Mouse (Mus musculus) left cerebral cortex, adult 2 months (tissue): ENCODE measurements around the gene Dnal1. TPM values are rescaled to one million over a fixed set of nuclear protein-coding genes. Genes with fewer than 3 reads are reported as not detected.

Experiments used
- DNase-seq, 2 experiments: peaks; one replicate each; pipeline ENCODE4 v3.0.0; 2021 to 2022; ENCODE audit warnings: low spot score in 2 of 2, mixed read lengths in 1 of 2; ENCODE audit errors: extremely low spot score in 1 of 2
- H3K27ac ChIP-seq: fragments of 200-600 bp; 2 replicates; pipeline ENCODE4 v1.8.1; 2022
- H3K4me3 ChIP-seq: fragments of 200-600 bp; 2 replicates; pipeline ENCODE4 v1.8.1; 2022
- CTCF ChIP-seq: fragments of 200-600 bp; IDR thresholded peaks from 2 replicates; pipeline ENCODE4 v1.8.1; 2022; ENCODE audit warnings: antibody characterized with exemption, mild to moderate bottlenecking, moderate library complexity
- intact Hi-C: fragments of 180-260 bp; cut with DNase I; formaldehyde crosslinking; loops from one replicate; pipeline ENCODE4 v1.15.1; 2025
- total RNA-seq, 2 experiments: library from RNA; stranded (reverse); gene quantifications; 2 replicates each; pipeline ENCODE4 v1.2.3; 2021

Gene Dnal1
- total RNA-seq, 2 experiments from 2014 or later: 94.4 to 103 TPM

DNA sequence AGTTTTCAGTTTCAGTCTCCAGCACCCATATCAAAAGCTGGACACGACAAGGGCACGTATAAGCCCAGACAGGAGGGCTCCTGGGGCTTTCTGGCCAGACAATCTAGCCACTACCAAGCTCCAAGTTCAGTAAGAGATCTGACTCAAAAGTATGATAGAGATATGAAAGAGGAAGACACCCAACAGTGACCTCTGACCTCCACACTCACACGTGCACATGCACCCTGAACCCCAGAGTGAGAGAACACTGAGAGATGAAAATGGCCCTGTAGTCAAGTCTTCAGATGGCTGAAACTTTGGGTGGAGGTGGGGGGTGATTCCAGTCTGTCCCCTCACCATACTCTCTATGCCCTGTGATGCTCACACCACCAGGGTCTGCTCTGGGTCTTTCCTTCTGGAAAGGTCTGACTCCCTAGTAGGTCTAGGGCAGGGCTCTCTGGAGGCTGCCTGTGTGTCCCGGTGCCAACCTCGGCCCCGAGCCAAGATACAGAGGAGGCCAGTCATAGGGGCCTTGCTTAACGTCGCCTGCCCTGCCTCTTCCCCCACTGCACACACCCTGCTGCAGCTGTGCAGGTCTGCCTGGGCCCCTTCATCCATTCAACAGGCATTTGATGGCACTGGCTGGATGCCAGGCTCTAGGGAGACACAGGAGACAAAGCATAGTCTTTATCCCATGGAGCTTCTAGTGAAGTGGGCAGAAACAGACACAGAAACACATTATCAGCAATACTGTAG, 66.7 kb downstream of the Dnal1 start:
- intact Hi-C loops: no loop called here
- no peak overlapping the region for H3K4me3 ChIP-seq
- DNase-seq: no peak
- no peak for TF ChIP-seq CTCF
- H3K27ac ChIP-seq: no peak overlapping the region

DNA sequence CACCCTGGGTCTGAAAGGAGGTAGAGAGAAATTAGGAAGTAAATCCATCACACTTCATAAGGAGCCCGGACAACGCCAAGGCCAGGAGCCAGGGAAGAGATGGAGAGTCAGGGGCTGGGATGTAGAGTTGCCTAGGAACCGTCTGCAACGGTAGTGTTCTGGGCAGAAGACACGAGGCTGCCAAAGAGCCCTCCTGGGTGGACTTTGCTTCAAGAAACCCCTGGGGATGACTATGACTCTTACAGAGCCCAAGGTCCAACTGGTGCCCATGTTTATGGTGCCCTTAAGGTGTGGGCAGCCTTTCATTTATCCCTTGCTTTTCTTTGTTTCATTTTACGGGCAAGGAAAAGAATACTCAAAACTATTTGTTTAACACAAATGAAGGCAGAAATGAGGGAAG, 67.8 kb downstream of the Dnal1 start:
- no peak for TF ChIP-seq CTCF
- intact Hi-C loops: no loop called here
- H3K4me3 ChIP-seq: no peak overlapping the region
- no peak overlapping the region for H3K27ac ChIP-seq
- DNase-seq: no peak

DNA sequence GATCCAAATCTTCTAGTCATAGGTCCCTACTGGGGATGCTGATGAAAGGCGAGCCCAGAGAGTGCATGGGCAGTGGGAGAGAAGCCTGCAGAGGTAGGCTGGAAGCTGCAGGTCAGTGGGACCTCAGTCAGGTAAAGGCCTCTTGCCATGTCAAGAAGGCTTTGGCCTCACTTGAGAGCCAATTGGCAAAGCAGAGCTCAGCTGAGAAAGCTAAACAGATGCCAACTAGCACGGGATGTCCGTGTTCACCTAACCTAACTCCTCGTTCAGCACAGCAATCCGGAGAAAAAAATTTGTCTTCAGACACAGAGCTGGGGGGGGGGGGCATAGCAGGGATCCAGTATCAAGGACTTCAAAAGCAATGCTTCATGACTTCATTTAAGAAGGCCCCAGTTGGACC, 70.8 kb downstream of the Dnal1 start:
- no peak for TF ChIP-seq CTCF
- DNase-seq: no peak
- Histone ChIP-seq H3K27ac (no peak overlapping the region), H3K4me3 (no peak overlapping the region)
- intact Hi-C loops: no loop called here

DNA sequence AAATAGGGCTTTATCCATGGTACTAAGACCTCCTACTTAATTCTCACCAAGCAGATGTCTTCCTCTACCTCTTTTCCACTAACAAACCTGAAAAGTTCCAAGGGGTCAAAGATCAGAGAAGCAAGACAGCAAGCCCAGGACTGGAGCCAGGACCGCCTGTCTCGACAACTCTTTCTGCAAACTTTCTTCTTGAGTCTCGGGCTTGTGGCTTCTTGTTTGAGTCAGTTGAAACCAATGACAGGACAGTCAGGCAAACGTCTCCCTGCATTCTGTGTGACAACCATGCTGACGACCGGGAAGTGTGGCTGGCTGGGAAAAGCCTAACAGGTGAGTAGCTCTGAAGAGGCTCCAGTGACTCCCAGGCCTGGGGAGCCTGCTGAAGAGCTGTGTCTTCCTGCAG, 71.4 kb downstream of the Dnal1 start:
- no peak for DNase-seq
- Histone ChIP-seq H3K4me3 (no peak overlapping the region), H3K27ac (no peak overlapping the region)
- intact Hi-C loops: no loop called here
- TF ChIP-seq CTCF: no peak

DNA sequence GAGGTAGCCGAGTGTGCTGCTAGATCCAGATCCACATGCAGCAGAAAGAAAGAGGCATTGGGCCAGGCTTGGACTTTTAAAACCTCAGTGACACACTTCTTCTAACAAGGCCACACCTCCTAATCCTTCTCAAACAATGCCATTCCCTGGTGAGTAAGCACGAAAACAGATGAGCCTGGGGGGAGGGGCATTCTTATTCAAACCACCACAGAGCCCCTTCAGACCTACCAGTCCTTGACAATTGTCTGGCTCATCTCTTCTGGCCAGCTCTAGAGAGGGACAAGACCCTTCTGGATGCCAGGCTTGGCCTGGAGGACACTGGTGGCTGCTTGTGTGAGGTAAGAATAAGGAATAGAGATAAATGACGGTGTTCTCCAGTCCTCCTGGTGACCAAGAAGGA, 72.4 kb downstream of the Dnal1 start:
- DNase-seq: no peak
- intact Hi-C loops: no loop called here
- no peak overlapping the region for H3K4me3 ChIP-seq
- no peak overlapping the region for H3K27ac ChIP-seq
- TF ChIP-seq CTCF: no peak

DNA sequence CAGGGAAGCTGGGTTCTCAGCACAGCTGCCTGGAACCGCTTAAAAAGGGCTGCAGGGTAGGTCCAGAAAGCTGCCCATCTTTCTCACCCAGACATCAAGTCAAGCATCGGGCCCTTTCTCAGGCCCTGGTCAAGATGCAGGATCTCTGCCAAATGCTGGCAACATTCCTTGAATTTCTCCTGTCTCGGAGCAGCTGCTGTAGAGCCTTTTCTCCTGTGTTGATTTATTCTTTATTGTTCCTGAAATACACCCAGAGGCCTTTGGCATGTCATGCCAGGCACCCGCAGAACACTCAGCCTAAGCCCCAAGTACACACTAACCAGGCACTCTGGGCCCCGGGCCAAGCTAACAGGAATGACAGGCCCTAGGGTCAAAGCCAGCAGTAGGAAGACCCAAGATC, 72.8 kb downstream of the Dnal1 start:
- no peak for DNase-seq
- intact Hi-C loops: no loop called here
- no peak overlapping the region for H3K27ac ChIP-seq
- H3K4me3 ChIP-seq: no peak overlapping the region
- TF ChIP-seq CTCF: no peak

DNA sequence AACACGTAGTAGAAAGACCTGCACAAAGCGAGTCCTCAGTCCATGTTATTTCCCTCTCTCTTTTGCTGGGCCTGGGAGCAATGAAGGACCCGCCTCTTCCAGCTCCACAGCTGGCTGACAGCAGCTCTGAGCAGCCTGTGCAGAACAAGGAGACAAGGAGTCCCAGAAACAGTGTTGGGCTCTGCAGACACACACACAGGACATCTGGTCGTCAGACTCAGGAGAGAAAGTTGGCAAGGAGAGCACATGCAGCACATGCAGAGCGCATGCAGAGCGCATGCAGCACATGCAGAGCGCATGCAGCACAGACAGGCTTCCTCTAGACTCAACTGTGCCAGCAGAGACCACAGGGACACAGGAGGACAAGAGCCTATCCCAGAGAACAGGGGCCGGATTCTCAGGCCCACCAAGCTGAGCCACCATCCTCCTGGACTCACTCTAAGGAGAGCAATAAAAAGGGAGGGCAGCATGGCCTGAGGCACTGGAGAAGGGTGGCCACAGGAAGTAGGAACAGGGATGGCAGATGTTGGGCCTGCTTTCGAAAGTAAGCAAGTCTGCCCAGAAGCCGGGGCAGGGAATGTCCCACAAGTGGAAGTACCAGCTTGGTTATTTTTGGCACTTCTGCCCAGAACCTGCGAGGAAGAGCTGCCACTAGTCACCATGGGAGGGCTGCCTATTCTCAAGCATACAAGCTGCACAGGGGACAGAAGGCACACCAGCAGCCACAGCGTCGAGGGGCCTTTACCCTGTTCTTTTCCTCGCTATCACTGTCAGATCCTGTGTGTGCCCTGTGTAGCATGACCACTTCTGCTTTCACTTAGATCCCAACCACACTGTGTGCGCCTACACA, 73.8 kb downstream of the Dnal1 start:
- intact Hi-C loops: no loop called here
- Histone ChIP-seq H3K27ac (peak overlapping the region; percentile 53; the same call in 1 of the 2 replicates), H3K4me3 (no peak overlapping the region)
- no peak for DNase-seq
- no peak for TF ChIP-seq CTCF

DNA sequence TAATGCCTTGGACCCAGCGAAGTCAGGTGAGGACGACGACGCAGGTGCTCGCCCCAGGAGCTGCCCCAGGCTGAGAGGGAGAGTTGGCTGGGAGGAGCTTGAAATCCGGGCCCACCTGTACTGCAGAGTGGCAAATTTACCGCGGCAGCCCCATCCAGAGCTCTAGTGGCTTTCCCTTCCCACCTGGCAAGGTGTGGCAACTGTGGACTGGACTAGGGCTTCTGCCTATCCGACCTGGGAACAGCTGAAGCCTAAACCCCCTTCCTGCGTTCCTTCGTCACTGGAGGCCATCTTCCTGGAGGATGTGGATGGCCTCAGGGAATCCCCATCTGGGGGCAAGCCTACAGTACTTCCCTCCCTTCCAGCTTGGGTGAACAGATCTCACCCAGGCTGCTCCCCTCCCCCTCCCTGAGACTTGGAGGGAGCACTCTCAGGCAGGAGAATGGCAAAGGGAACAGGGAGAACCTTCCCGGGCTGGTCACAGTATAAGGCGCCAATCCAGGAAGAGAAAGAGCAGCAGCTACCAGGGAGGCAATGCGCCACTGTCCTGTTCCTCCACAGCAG, 74.8 kb downstream of the Dnal1 start:
- no peak for TF ChIP-seq CTCF
- no peak for DNase-seq
- intact Hi-C loops: no loop called here
- Histone ChIP-seq H3K4me3 (no peak overlapping the region), H3K27ac (no peak overlapping the region)

DNA sequence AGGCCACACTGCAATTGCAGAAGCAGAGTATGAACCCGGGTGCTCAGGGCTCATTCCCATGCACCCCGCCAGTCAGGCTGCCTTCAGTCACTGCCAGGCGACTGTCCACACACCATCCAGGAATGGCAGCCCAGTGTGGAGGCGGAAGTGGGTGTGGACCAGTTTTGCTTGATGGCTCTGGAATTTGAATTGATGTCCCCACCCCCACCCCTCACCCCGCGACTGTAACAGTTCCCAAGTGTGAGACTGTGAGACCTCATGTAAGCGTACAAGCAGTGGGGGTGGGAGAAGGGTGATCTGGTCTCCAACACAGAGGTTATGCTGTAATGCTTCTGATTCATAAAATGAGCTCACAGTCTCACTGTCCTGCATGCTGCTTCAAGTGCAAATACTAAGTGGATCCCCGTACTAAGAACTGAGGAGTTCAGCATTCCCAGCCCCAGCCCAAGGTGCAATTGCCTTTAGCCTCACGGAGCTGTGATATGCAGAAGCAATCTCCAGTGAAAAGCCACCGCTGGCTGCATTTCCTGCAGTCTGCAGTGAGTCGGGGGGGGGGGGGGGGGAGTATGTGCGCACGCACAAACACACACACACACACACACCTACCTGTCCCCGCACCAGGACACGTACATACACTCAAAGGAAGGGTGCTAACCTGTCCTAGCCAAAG, 76.1 kb downstream of the Dnal1 start:
- no peak for DNase-seq
- intact Hi-C loops: no loop called here
- no peak overlapping the region for H3K4me3 ChIP-seq
- H3K27ac ChIP-seq: no peak overlapping the region
- TF ChIP-seq CTCF: no peak

DNA sequence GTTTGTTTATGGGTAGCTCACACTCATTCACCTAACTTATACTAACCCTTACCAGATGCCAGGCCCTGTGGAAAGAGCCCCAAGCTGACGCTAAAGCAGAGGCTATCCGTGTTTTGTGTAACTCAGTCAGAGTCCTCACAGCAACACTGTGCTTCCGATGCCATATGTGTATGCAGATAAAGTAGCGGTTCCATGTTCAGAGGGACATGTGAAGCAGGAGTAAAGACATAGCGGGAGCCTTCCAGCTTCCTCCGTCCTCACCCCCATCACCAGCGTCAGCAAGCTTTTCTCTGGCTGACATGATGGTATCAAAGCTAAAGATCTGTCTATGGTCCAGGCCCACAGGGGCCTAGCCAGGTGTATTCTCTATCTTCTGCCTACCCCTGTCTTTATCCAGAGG, 77.0 kb downstream of the Dnal1 start:
- intact Hi-C loops: no loop called here
- H3K27ac ChIP-seq: no peak overlapping the region
- H3K4me3 ChIP-seq: no peak overlapping the region; the same call in 1 of the 2 replicates
- no peak for DNase-seq
- TF ChIP-seq CTCF: no peak

DNA sequence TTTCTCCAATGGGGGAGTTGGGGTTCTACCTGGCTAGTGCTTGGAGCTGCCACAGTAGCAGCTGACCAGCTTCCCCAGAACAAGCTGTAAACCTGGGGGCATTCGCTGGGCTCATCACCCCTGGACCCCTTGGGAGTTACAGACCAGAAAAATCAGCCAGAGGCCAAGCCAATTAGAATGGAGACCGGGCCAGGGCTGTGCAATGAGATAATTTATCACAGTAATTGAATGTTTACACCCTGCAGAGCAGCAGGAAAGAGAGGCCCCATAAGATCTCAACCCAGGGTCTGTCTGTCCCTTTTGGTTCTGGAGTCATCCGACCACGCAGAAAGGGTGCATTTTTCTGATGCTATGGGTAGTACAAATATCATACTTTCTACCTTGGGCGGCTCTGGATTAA, 77.6 kb downstream of the Dnal1 start:
- peak overlapping the region; percentile 90 for H3K4me3 ChIP-seq
- intact Hi-C loops: loop anchor here (2.0 kb wide), 1 partner anchor 17 kb away; no protein-coding TSS in a partner anchor
- no peak overlapping the region for H3K27ac ChIP-seq
- no peak for DNase-seq
- no peak for TF ChIP-seq CTCF

DNA sequence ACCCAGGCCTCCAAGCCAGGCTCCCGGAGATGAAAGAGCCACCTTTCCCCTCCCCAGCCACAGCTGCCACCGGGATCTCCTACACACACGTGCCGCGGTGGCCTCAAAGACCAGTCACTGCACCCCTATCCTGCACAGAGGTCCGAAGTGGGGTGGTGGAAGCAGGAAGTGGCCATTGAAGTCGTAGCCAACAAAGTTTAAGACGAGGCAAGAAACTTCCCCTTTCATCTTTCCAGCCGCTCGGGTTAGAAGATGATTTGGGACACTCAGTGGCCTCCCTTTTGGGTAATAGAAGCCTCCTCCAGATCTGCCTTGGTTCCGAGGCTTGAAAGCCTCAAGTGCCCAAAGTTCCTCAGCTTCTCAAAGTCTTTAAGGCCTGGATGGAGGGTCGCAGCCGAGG, 78.1 kb downstream of the Dnal1 start:
- Histone ChIP-seq H3K27ac (no peak overlapping the region; the same call in 1 of the 2 replicates), H3K4me3 (peak overlapping the region; percentile 90)
- DNase-seq: no peak
- no peak for TF ChIP-seq CTCF
- intact Hi-C loops: loop anchor here (2.0 kb wide), 1 partner anchor 17 kb away; no protein-coding TSS in a partner anchor
